1 mouse cellular context compared by ENCODE assay signal in the genomic region with DNA sequence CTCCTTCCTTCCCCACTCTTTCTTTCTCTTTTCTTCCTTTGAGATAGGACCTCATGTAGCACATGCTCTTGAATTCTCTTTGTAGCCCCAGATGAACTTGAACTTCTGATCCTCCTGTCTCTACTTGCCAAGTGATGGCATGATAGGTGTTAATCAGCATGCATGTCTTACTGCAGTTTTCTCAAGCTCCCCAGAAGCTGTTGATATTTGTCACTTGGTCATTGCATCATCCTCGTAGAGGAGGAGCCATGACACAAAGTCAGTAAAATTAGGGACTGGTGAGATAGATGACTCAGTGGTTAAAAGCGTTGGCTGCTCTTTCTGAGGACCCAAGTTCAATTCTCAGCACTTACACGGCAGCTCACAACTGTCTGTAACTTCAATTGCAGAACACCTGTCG.
TF ChIP-seq lines count a peak whose summit lies in the region.

No protein-coding gene starts in this region.

TF ChIP-seq in MEL, 35 proteins besides CTCF, POLR2A, EP300 and RAD21 (continued from another document):
- TF ChIP-seq TCF12 (IDR thresholded peaks at IDR 0.05; ENCODE audit: low read depth, low read length) (peak; percentile 49; the same call in 1 of the 2 replicates), TBP (IDR thresholded peaks at IDR 0.05; ENCODE audit: low read depth, low read length) (peak; percentile 81), ELF1 (IDR thresholded peaks at IDR 0.05; ENCODE audit: low read depth, low read length) (peak; percentile 24; the same call in 1 of the 2 replicates), RCOR1 (IDR thresholded peaks at IDR 0.05; ENCODE audit: low read depth, low read length) (0 out of 2 replicates have a peak, but pooled peaks have one; percentile 18), JUND (IDR thresholded peaks at IDR 0.05; ENCODE audit: low read depth, low read length) (peak; percentile 74; the same call in 1 of the 2 replicates), NELFE (IDR thresholded peaks at IDR 0.05; ENCODE audit: low read depth, low read length) (no peak), POLR2AphosphoS2 (IDR thresholded peaks at IDR 0.05; ENCODE audit: low read length) (0 out of 2 replicates have a peak, but pooled peaks have one; percentile 26), ZC3H11A (IDR thresholded peaks at IDR 0.05; ENCODE audit: low read depth, low read length) (no peak), ETS1 (IDR thresholded peaks at IDR 0.05; ENCODE audit: low read depth, low read length) (peak; percentile 91), ZKSCAN1 (IDR thresholded peaks at IDR 0.05; ENCODE audit: low read depth, low read length) (no peak), MYB (IDR thresholded peaks at IDR 0.05; ENCODE audit: low read depth, low read length) (no peak), TAL1 (IDR thresholded peaks at IDR 0.05; ENCODE audit: low read length) (no peak), USF1 (IDR thresholded peaks at IDR 0.05; ENCODE audit: low read depth, low read length) (no peak), CHD1 (IDR thresholded peaks at IDR 0.05; ENCODE audit: low read depth, low read length) (no peak), MXI1 (IDR thresholded peaks at IDR 0.05; ENCODE audit: low read depth, low read length) (peak; percentile 81), MAZ (IDR thresholded peaks at IDR 0.05; ENCODE audit: low read depth, low read length) (no peak), GABPA (IDR thresholded peaks at IDR 0.05; ENCODE audit: low read depth, low read length) (no peak), UBTF (IDR thresholded peaks at IDR 0.05; ENCODE audit: borderline replicate concordance, insufficient read depth, low read depth, low read length) (no peak), NRF1 (IDR thresholded peaks at IDR 0.05; ENCODE audit: insufficient read depth, low read depth, low read length, poor library complexity, severe bottlenecking) (no peak), MAFK (IDR thresholded peaks at IDR 0.05; ENCODE audit: borderline replicate concordance, low read depth, low read length) (no peak; the same call in 1 of the 2 replicates)
